In the genomic region with DNA sequence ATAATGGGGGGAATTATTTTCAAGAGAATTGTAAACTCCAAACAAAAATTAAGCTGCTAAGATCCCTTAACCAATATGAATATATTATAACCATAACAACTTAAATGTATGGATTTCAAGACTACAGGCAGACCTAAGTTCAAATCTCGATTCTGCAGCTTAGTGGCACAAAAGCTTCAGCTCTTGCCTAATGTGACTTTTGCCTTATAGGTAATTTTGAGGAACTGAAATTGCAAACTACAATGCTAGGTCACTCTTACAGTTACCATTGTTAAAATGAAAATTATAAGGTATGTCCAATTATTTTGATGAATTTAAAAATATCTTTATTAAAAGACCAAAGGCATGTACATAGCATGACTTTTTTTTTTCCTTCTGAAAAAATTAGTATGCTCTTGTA, we compare ENCODE assay signal across 30 mouse cellular contexts. TPM values are rescaled to one million over a fixed set of nuclear protein-coding genes. Genes with fewer than 3 reads are reported as not detected.
"Had no signal": no experiment of that assay in that cellular context is flagged by ENCODE, and none has a peak within 500 bp of the region (broad histone marks: within the 10 kb centered on the region; RNA-seq: fewer than 3 reads in every experiment).

No protein-coding gene starts in this region.

- ATAC-seq: hindbrain, embryonic 16.5 days; hindbrain, postnatal 0 days; inflammation-experienced regulatory T-cells, adult 6 months; intestine, embryonic 15.5 days; intestine, embryonic 16.5 days; intestine, postnatal 0 days had no signal

- DNase-seq: heart, postnatal 10 days; heart, postnatal 14 days; heart, postnatal 36 days; kidney, adult 11 months; kidney, adult 18-20 months; kidney, adult 2 months; kidney, adult 8-10 months; kidney, adult 9 months; kidney, postnatal 10 days; kidney, postnatal 14 days; kidney, postnatal 25 days; kidney, postnatal 36 days; kidney, postnatal 4 days; layer of hippocampus, adult 9-11 months; layer of hippocampus, postnatal 36 days had no signal

RNA-seq across cellular contexts. Expression of a gene that starts 17.9 kb away (rescaled TPM):
- total RNA-seq: heart, adult 8-10 months; heart, postnatal 10 days; heart, postnatal 14 days; heart, postnatal 25 days; heart, postnatal 36 days; hematopoietic stem cell, adult 5-6 weeks; hindbrain, postnatal 0 days; layer of hippocampus, adult 18-20 months; layer of hippocampus, adult 2 months; layer of hippocampus, adult 8-10 months; layer of hippocampus, postnatal 10 days; layer of hippocampus, postnatal 14 days; layer of hippocampus, postnatal 25 days; layer of hippocampus, postnatal 36 days had no signal
